Mouse (Mus musculus): ENCODE measurements around the gene Myo1d. TPM values are rescaled to one million over a fixed set of nuclear protein-coding genes. Genes with fewer than 3 reads are reported as not detected.
A peak's percentile ranks its signal among the peaks of the same experiment; 100 is the strongest.

Gene Myo1d
- polyA plus RNA-seq, 1 experiment from 2014 or later, result 2.1 TPM

GRCm38 (mm10) chr11:80539056-80539455 is 240.8 kb downstream of the Myo1d start:
- no peak for ATAC-seq (ENCODE audit: low FRiP score)
- DNase-seq (ENCODE audit: low spot score, missing footprints), result no peak
- WGBS, result 81% methylated on average over 4 of the region's 4 CpGs
- no peak overlapping the region for H3K27ac ChIP-seq (ENCODE audit: low read depth, low read length)
- no peak overlapping the region for H3K4me2 ChIP-seq
- H3K27me3 ChIP-seq (ENCODE audit: control insufficient read depth, insufficient read depth, low read length), result no peaks in the 10 kb centered on the region
- no peaks in the 10 kb centered on the region for H3K4me1 ChIP-seq (ENCODE audit: control insufficient read depth, insufficient read depth, low read length)
- H3K9ac ChIP-seq (ENCODE audit: low read length), result no peak overlapping the region
- no peaks in the 10 kb centered on the region for H3K36me3 ChIP-seq (ENCODE audit: control insufficient read depth, insufficient read depth, low read length)
- no peak overlapping the region for H3K4me3 ChIP-seq (ENCODE audit: low read depth, low read length)
- H3K9me3 ChIP-seq (ENCODE audit: control insufficient read depth, low read length), result no peaks in the 10 kb centered on the region

- Histone ChIP-seq H3K36me3 (ENCODE audit: control insufficient read depth, insufficient read depth, low read length) (no peaks in the 10 kb centered on the region), H3K4me3 (ENCODE audit: low read depth, low read length) (no peak overlapping the region), H3K27me3 (ENCODE audit: control insufficient read depth, insufficient read depth, low read length) (no peaks in the 10 kb centered on the region), H3K27ac (ENCODE audit: low read depth, low read length) (no peak overlapping the region), H3K4me1 (ENCODE audit: control insufficient read depth, insufficient read depth, low read length) (no peaks in the 10 kb centered on the region), H3K9me3 (ENCODE audit: control insufficient read depth, low read length) (no peaks in the 10 kb centered on the region), H3K4me2 (no peak overlapping the region), H3K9ac (ENCODE audit: low read length) (no peak overlapping the region)
- 56% methylated on average over 1 of the region's 1 CpGs for WGBS
- DNase-seq (ENCODE audit: low spot score, missing footprints), result no peak
- ATAC-seq (ENCODE audit: low FRiP score), result no peak
Observed at GRCm38 (mm10) chr11:80532966-80533365, 246.9 kb downstream of the Myo1d start.

GRCm38 (mm10) chr11:80529149-80529548 is 250.7 kb downstream of the Myo1d start:
- Histone ChIP-seq H3K9ac (ENCODE audit: low read length) (no peak overlapping the region), H3K9me3 (ENCODE audit: control insufficient read depth, low read length) (no peaks in the 10 kb centered on the region), H3K4me3 (ENCODE audit: low read depth, low read length) (no peak overlapping the region), H3K27me3 (ENCODE audit: control insufficient read depth, insufficient read depth, low read length) (no peaks in the 10 kb centered on the region), H3K4me2 (no peak overlapping the region), H3K27ac (ENCODE audit: low read depth, low read length) (no peak overlapping the region), H3K36me3 (ENCODE audit: control insufficient read depth, insufficient read depth, low read length) (no peaks in the 10 kb centered on the region), H3K4me1 (ENCODE audit: control insufficient read depth, insufficient read depth, low read length) (no peaks in the 10 kb centered on the region)
- no peak for ATAC-seq (ENCODE audit: low FRiP score)
- 87% methylated on average over 8 of the region's 8 CpGs for WGBS
- no peak for DNase-seq (ENCODE audit: low spot score, missing footprints)

- no peak overlapping the region for H3K4me2 ChIP-seq
- H3K36me3 ChIP-seq (ENCODE audit: control insufficient read depth, insufficient read depth, low read length), result no peaks in the 10 kb centered on the region
- H3K9ac ChIP-seq (ENCODE audit: low read length), result no peak overlapping the region
- H3K27ac ChIP-seq (ENCODE audit: low read depth, low read length), result no peak overlapping the region
- H3K9me3 ChIP-seq (ENCODE audit: control insufficient read depth, low read length), result no peaks in the 10 kb centered on the region
- H3K27me3 ChIP-seq (ENCODE audit: control insufficient read depth, insufficient read depth, low read length), result no peaks in the 10 kb centered on the region
- H3K4me1 ChIP-seq (ENCODE audit: control insufficient read depth, insufficient read depth, low read length), result no peaks in the 10 kb centered on the region
- DNase-seq (ENCODE audit: low spot score, missing footprints), result no peak
- no peak for ATAC-seq (ENCODE audit: low FRiP score)
- H3K4me3 ChIP-seq (ENCODE audit: low read depth, low read length), result no peak overlapping the region
Observed at GRCm38 (mm10) chr11:80527697-80528096, 252.1 kb downstream of the Myo1d start.

GRCm38 (mm10) chr11:80524213-80524612 is 255.6 kb downstream of the Myo1d start:
- no peak for DNase-seq (ENCODE audit: low spot score, missing footprints)
- Histone ChIP-seq H3K4me3 (ENCODE audit: low read depth, low read length) (no peak overlapping the region), H3K36me3 (ENCODE audit: control insufficient read depth, insufficient read depth, low read length) (no peaks in the 10 kb centered on the region), H3K27ac (ENCODE audit: low read depth, low read length) (no peak overlapping the region), H3K27me3 (ENCODE audit: control insufficient read depth, insufficient read depth, low read length) (peaks cover 2% of the 10 kb centered on the region; the same call in 1 of the 2 replicates), H3K4me1 (ENCODE audit: control insufficient read depth, insufficient read depth, low read length) (peaks cover 2% of the 10 kb centered on the region), H3K4me2 (no peak overlapping the region), H3K9me3 (ENCODE audit: control insufficient read depth, low read length) (no peaks in the 10 kb centered on the region), H3K9ac (ENCODE audit: low read length) (no peak overlapping the region)
- no peak for ATAC-seq (ENCODE audit: low FRiP score)
- WGBS, result 88% methylated on average over 5 of the region's 5 CpGs

- Histone ChIP-seq H3K36me3 (ENCODE audit: control insufficient read depth, insufficient read depth, low read length) (no peaks in the 10 kb centered on the region), H3K4me2 (no peak overlapping the region), H3K9ac (ENCODE audit: low read length) (no peak overlapping the region), H3K4me1 (ENCODE audit: control insufficient read depth, insufficient read depth, low read length) (peaks cover 9% of the 10 kb centered on the region), H3K27ac (ENCODE audit: low read depth, low read length) (no peak overlapping the region), H3K27me3 (ENCODE audit: control insufficient read depth, insufficient read depth, low read length) (peaks cover 2% of the 10 kb centered on the region; the same call in 1 of the 2 replicates), H3K9me3 (ENCODE audit: control insufficient read depth, low read length) (no peaks in the 10 kb centered on the region), H3K4me3 (ENCODE audit: low read depth, low read length) (no peak overlapping the region)
- ATAC-seq (ENCODE audit: low FRiP score) (no peak), DNase-seq (ENCODE audit: low spot score, missing footprints) (no peak)
- 69% methylated on average over 4 of the region's 4 CpGs for WGBS
Observed at GRCm38 (mm10) chr11:80523410-80523809, 256.4 kb downstream of the Myo1d start.

- no peak overlapping the region for H3K9ac ChIP-seq (ENCODE audit: low read length)
- WGBS, result 69% methylated on average over 2 of the region's 2 CpGs
- no peak overlapping the region for H3K4me2 ChIP-seq
- H3K9me3 ChIP-seq (ENCODE audit: control insufficient read depth, low read length), result no peaks in the 10 kb centered on the region
- ATAC-seq (ENCODE audit: low FRiP score), result no peak
- no peak for DNase-seq (ENCODE audit: low spot score, missing footprints)
- H3K4me1 ChIP-seq (ENCODE audit: control insufficient read depth, insufficient read depth, low read length), result peaks cover 14% of the 10 kb centered on the region
- H3K4me3 ChIP-seq (ENCODE audit: low read depth, low read length), result no peak overlapping the region
- peaks cover 2% of the 10 kb centered on the region; the same call in 1 of the 2 replicates for H3K27me3 ChIP-seq (ENCODE audit: control insufficient read depth, insufficient read depth, low read length)
- no peak overlapping the region for H3K27ac ChIP-seq (ENCODE audit: low read depth, low read length)
- no peaks in the 10 kb centered on the region for H3K36me3 ChIP-seq (ENCODE audit: control insufficient read depth, insufficient read depth, low read length)
Observed at GRCm38 (mm10) chr11:80522852-80523251, 257.0 kb downstream of the Myo1d start.

- H3K4me2 ChIP-seq, result no peak overlapping the region
- DNase-seq (ENCODE audit: low spot score, missing footprints), result no peak
- H3K36me3 ChIP-seq (ENCODE audit: control insufficient read depth, insufficient read depth, low read length), result no peaks in the 10 kb centered on the region
- H3K4me1 ChIP-seq (ENCODE audit: control insufficient read depth, insufficient read depth, low read length), result peaks cover 15% of the 10 kb centered on the region
- WGBS, result 72% methylated on average over 2 of the region's 2 CpGs
- no peak overlapping the region for H3K27ac ChIP-seq (ENCODE audit: low read depth, low read length)
- no peaks in the 10 kb centered on the region for H3K9me3 ChIP-seq (ENCODE audit: control insufficient read depth, low read length)
- H3K4me3 ChIP-seq (ENCODE audit: low read depth, low read length), result no peak overlapping the region
- ATAC-seq (ENCODE audit: low FRiP score), result no peak
- H3K9ac ChIP-seq (ENCODE audit: low read length), result no peak overlapping the region
- H3K27me3 ChIP-seq (ENCODE audit: control insufficient read depth, insufficient read depth, low read length), result peaks cover 2% of the 10 kb centered on the region; the same call in 1 of the 2 replicates
Observed at GRCm38 (mm10) chr11:80521148-80521547, 258.7 kb downstream of the Myo1d start.

- DNase-seq (ENCODE audit: low spot score, missing footprints) (peak; percentile 95), ATAC-seq (ENCODE audit: low FRiP score) (peak; percentile 94)
- Histone ChIP-seq H3K4me3 (ENCODE audit: low read depth, low read length) (no peak overlapping the region), H3K27ac (ENCODE audit: low read depth, low read length) (peak overlapping the region; percentile 57), H3K4me2 (no peak overlapping the region; the same call in 1 of the 2 replicates), H3K27me3 (ENCODE audit: control insufficient read depth, insufficient read depth, low read length) (peaks cover 2% of the 10 kb centered on the region; the same call in 1 of the 2 replicates), H3K9ac (ENCODE audit: low read length) (peak overlapping the region; percentile 6; the same call in 1 of the 2 replicates), H3K9me3 (ENCODE audit: control insufficient read depth, low read length) (no peaks in the 10 kb centered on the region), H3K4me1 (ENCODE audit: control insufficient read depth, insufficient read depth, low read length) (peaks cover 15% of the 10 kb centered on the region), H3K36me3 (ENCODE audit: control insufficient read depth, insufficient read depth, low read length) (no peaks in the 10 kb centered on the region)
- 29% methylated on average over 9 of the region's 9 CpGs for WGBS
Observed at GRCm38 (mm10) chr11:80518421-80519367, 261.1 kb downstream of the Myo1d start.
